Mouse (Mus musculus) CH12.LX (cell line): ENCODE measurements around the gene Creb3l2. TPM values are rescaled to one million over a fixed set of nuclear protein-coding genes. Genes with fewer than 3 reads are reported as not detected.

Experiments
- DNase-seq: peaks from one replicate; pipeline ENCODE4 v3.0.0-alpha.2; 2013; ENCODE audit errors: extremely low read depth
- H3K27ac ChIP-seq: 2 replicates; pipeline ENCODE4 v1.5.1; 2012; ENCODE audit warnings: low read depth, mild to moderate bottlenecking, control low read depth, moderate library complexity; ENCODE audit not compliant: insufficient read depth
- H3K27me3 ChIP-seq: replicated peaks from 2 replicates; pipeline ENCODE3; 2012; ENCODE audit warnings: inconsistent platforms
- H3K36me3 ChIP-seq, 2 experiments: replicated peaks in 1 of 2; 2 replicates each; pipeline versions ENCODE3 to v1.6.1; 2012; ENCODE audit warnings: inconsistent platforms in 1 of 2, low read length in 1 of 2, mild to moderate bottlenecking in 1 of 2, mixed read lengths in 1 of 2, moderate library complexity in 1 of 2; ENCODE audit not compliant: control insufficient read depth in 1 of 2, insufficient read depth in 1 of 2
- H3K4me1 ChIP-seq, 2 experiments: 2 replicates each; pipeline ENCODE4 v1.6.1; 2012; ENCODE audit warnings: inconsistent platforms in 1 of 2, moderate library complexity in 1 of 2; ENCODE audit not compliant: insufficient read depth in 2 of 2, control insufficient read depth in 1 of 2
- H3K4me2 ChIP-seq: 2 replicates; pipeline ENCODE4 v1.6.1; 2012; ENCODE audit warnings: low read depth, mild to moderate bottlenecking, control low read depth; ENCODE audit not compliant: poor library complexity, insufficient read depth, severe bottlenecking
- H3K4me3 ChIP-seq, 3 experiments: fragments of 150-350 bp in 1 of 3; sonication (generic) in 1 of 3; replicated peaks in 1 of 3; 2 replicates each; pipeline versions ENCODE3 to v1.5.1; 2011 to 2012; ENCODE audit warnings: low read depth in 2 of 3, low read length in 2 of 3, mild to moderate bottlenecking in 2 of 3, moderate library complexity in 2 of 3, control low read depth in 1 of 3, improper control_type of control experiment in 1 of 3, inconsistent platforms in 1 of 3, mixed read lengths in 1 of 3; ENCODE audit not compliant: poor library complexity in 1 of 3
- H3K79me2 ChIP-seq: replicated peaks from 2 replicates; pipeline ENCODE4 v1.6.1; 2012; ENCODE audit warnings: mild to moderate bottlenecking, moderate library complexity; ENCODE audit not compliant: control insufficient read depth, poor library complexity, insufficient read depth, severe bottlenecking; ENCODE audit errors: extremely low read depth
- H3K9ac ChIP-seq: 2 replicates; pipeline ENCODE4 v1.6.1; 2012; ENCODE audit warnings: low read depth, mild to moderate bottlenecking, control low read depth, moderate library complexity; ENCODE audit not compliant: insufficient read depth
- H3K9me3 ChIP-seq: replicated peaks from 2 replicates; pipeline ENCODE3; 2012; ENCODE audit warnings: low read length, inconsistent platforms, mixed read lengths
- BHLHE40 ChIP-seq: IDR thresholded peaks from 2 replicates; pipeline ENCODE4 v1.6.1; 2011; ENCODE audit warnings: mild to moderate bottlenecking, low read depth, low read length, improper control_type of control experiment
- CHD1 ChIP-seq: IDR thresholded peaks from 2 replicates; pipeline ENCODE4 v1.6.1; 2012; ENCODE audit warnings: low read depth, low read length, improper control_type of control experiment, inconsistent platforms
- E2F4 ChIP-seq: IDR thresholded peaks from 2 replicates; pipeline ENCODE4 v1.6.1; 2011; ENCODE audit warnings: low read depth, low read length, improper control_type of control experiment; ENCODE audit not compliant: insufficient replicate concordance
- ELF1 ChIP-seq: IDR thresholded peaks from 2 replicates; pipeline ENCODE4 v1.6.1; 2014; ENCODE audit warnings: low read depth, mild to moderate bottlenecking, inconsistent platforms, low read length, improper control_type of control experiment
- ETS1 ChIP-seq: conservative IDR thresholded peaks from 2 replicates; pipeline ENCODE4 v1.6.1; 2012; ENCODE audit warnings: low read depth, mild to moderate bottlenecking, inconsistent platforms, low read length, improper control_type of control experiment, moderate library complexity
- GABPA ChIP-seq: IDR thresholded peaks from 2 replicates; pipeline ENCODE4 v1.6.1; 2012; ENCODE audit warnings: low read depth, low read length, improper control_type of control experiment, inconsistent platforms; ENCODE audit not compliant: insufficient replicate concordance
- HCFC1 ChIP-seq: IDR thresholded peaks from 2 replicates; pipeline ENCODE4 v1.6.1; 2012; ENCODE audit warnings: low read depth, mild to moderate bottlenecking, inconsistent platforms, low read length, improper control_type of control experiment
- IRF4 ChIP-seq: IDR thresholded peaks from 2 replicates; pipeline ENCODE4 v1.6.1; 2014; ENCODE audit warnings: low read depth, mild to moderate bottlenecking, inconsistent platforms, low read length, improper control_type of control experiment
- JUND ChIP-seq: conservative IDR thresholded peaks from 2 replicates; pipeline ENCODE4 v1.6.1; 2011; ENCODE audit warnings: low read depth, low read length, improper control_type of control experiment
- MAX ChIP-seq: IDR thresholded peaks from 2 replicates; pipeline ENCODE4 v1.6.1; 2011; ENCODE audit warnings: low read length, improper control_type of control experiment
- MAZ ChIP-seq: IDR thresholded peaks from 2 replicates; pipeline ENCODE4 v1.6.1; 2012; ENCODE audit warnings: low read depth, mild to moderate bottlenecking, inconsistent platforms, low read length, improper control_type of control experiment, moderate library complexity
- MYC ChIP-seq: IDR thresholded peaks from 2 replicates; pipeline ENCODE4 v1.6.1; 2011; ENCODE audit warnings: low read depth, mild to moderate bottlenecking, improper control_type of control experiment, low read length
- NRF1 ChIP-seq: IDR thresholded peaks from 2 replicates; pipeline ENCODE4 v1.6.1; 2014; ENCODE audit warnings: low read depth, mild to moderate bottlenecking, inconsistent platforms, low read length, improper control_type of control experiment, moderate library complexity
- RCOR1 ChIP-seq: conservative IDR thresholded peaks from 2 replicates; pipeline ENCODE4 v1.6.1; 2012; ENCODE audit warnings: low read depth, mild to moderate bottlenecking, inconsistent platforms, low read length, improper control_type of control experiment
- SIN3A ChIP-seq: IDR thresholded peaks from 2 replicates; pipeline ENCODE4 v1.6.1; 2012; ENCODE audit warnings: low read length, improper control_type of control experiment, inconsistent platforms
- SMC3 ChIP-seq: IDR thresholded peaks from 2 replicates; pipeline ENCODE4 v1.6.1; 2011; ENCODE audit warnings: low read depth, low read length, improper control_type of control experiment
- TCF12 ChIP-seq: IDR thresholded peaks from 2 replicates; pipeline ENCODE4 v1.6.1; 2014; ENCODE audit warnings: low read depth, mild to moderate bottlenecking, inconsistent platforms, low read length, improper control_type of control experiment
- UBTF ChIP-seq: IDR thresholded peaks from 2 replicates; pipeline ENCODE4 v1.6.1; 2012; ENCODE audit warnings: low read depth, mild to moderate bottlenecking, inconsistent platforms, low read length, improper control_type of control experiment, moderate library complexity
- ZC3H11A ChIP-seq: IDR thresholded peaks from 2 replicates; pipeline ENCODE4 v1.6.1; 2012; ENCODE audit warnings: low read depth, mild to moderate bottlenecking, inconsistent platforms, low read length, improper control_type of control experiment
- ZKSCAN1 ChIP-seq: IDR thresholded peaks from 2 replicates; pipeline ENCODE4 v1.6.1; 2012; ENCODE audit warnings: low read depth, inconsistent platforms, low read length, improper control_type of control experiment, borderline replicate concordance
- ZMIZ1 ChIP-seq: IDR thresholded peaks from 2 replicates; pipeline ENCODE4 v1.6.1; 2012; ENCODE audit warnings: low read depth, mild to moderate bottlenecking, inconsistent platforms, low read length, improper control_type of control experiment
- dilution Hi-C: fragments of 300-500 bp; cut with MboI; formaldehyde crosslinking; loops from 2 replicates; pipeline ENCODE4 v1.14.3; 2020; ENCODE audit warnings: low sequenced_read_pairs; ENCODE audit not compliant: extremely low pct_unique_long_range_greater_than_20kb, extremely low pct_ligation_motif_present
- in situ Hi-C: fragments of 300-500 bp; cut with MboI; formaldehyde crosslinking; loops from 3 replicates; pipeline ENCODE4 v1.14.3; 2019; ENCODE audit warnings: low sequenced_read_pairs, low pct_ligation_motif_present, low pct_unique_long_range_greater_than_20kb, mixed read lengths
- polyA plus RNA-seq: library from polyadenylated mRNA; unstranded; fragments of >175 nt; gene quantifications from 2 replicates; pipeline ENCODE4 v1.2.1, GENCODE M21; 2012; ENCODE audit warnings: low read depth; ENCODE audit not compliant: insufficient read length
- total RNA-seq, 2 experiments: library from RNA; depleted of rRNA; stranded (reverse); fragments of 300-350 nt in 1 of 2; fragments of >200 nt in 1 of 2; gene quantifications; 2 replicates each; pipeline ENCODE4 v1.2.3; 2012 to 2014

Creb3l2 gene
- total and polyA plus RNA-seq, 3 experiments, result 1.5 to 8.5 (median 7.0) TPM

DNA sequence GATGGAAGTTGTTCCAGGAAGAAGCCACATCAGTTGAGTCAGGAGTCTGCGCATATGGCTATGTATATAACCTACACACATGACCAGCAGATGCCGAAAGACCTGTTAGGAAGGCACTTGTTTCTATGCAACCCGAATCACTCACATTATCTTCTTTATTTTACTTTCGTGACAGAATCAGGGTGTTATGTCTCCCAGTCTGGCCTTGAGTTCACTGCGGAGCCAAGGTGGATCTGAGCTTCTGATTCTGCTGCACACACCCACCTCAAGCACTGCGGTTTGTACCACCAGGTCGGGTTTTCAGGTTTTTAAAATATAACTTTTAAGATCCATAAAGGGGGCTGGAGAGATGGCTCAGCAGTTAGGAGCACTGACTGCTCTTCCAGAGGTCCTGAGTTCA is 119.3 kb downstream of the Creb3l2 start:
- no peaks in the 10 kb centered on the region for H3K9me3 ChIP-seq
- no peaks in the 10 kb centered on the region for H3K79me2 ChIP-seq
- H3K4me3 ChIP-seq, result no peak overlapping the region
- H3K4me1 ChIP-seq, result peaks cover 7 to 13% of the 10 kb centered on the region in 2 experiments
- in situ Hi-C loops (no loop called here), dilution Hi-C loops (no loop called here)
- H3K4me2 ChIP-seq, result no peak overlapping the region
- TF ChIP-seq ZC3H11A (no peak), ZKSCAN1 (no peak), CHD1 (no peak)
- no peaks in the 10 kb centered on the region for H3K27me3 ChIP-seq
- no peak for DNase-seq
- no peaks in the 10 kb centered on the region for H3K36me3 ChIP-seq
- H3K27ac ChIP-seq, result no peak overlapping the region
- H3K9ac ChIP-seq, result no peak overlapping the region

DNA sequence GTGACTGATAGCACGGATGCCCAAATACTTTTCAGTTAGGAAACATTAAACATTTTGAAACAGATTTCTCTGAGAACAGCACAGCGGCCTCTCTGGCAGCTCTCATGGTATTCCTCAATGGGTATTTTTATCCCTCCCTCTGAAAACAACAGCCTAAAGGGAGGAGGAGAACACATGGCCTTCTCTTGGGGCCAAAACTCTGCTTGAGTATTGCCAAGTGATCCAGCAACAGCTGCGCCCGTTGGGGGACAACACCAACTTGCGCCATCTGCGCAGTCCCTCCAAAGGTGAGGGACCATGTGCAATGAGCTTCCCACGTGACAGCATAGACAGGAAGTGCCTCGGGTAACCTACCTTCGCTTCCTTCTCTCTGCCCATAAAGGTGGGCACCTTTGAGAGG is 119.9 kb downstream of the Creb3l2 start:
- in situ Hi-C loops, result no loop called here
- no peaks in the 10 kb centered on the region for H3K79me2 ChIP-seq
- TF ChIP-seq ETS1 (no peak), MYC (no peak), RCOR1 (no peak), E2F4 (no peak), MAX (no peak), TCF12 (no peak), UBTF (no peak), ZMIZ1 (no peak), SMC3 (no peak), ELF1 (no peak), MAZ (no peak), NRF1 (no peak), BHLHE40 (no peak), JUND (no peak), SIN3A (no peak), IRF4 (no peak), ZC3H11A (no peak), HCFC1 (no peak), GABPA (no peak)

More for the DNA sequence above, 119.9 kb downstream of the Creb3l2 start:
- Histone ChIP-seq H3K36me3 (no peaks in the 10 kb centered on the region), H3K4me1 (peaks cover 7 to 9% of the 10 kb centered on the region in 2 experiments), H3K27ac (no peak overlapping the region), H3K27me3 (no peaks in the 10 kb centered on the region), H3K4me2 (no peak overlapping the region), H3K4me3 (no peak overlapping the region), H3K9ac (no peak overlapping the region), H3K9me3 (no peaks in the 10 kb centered on the region)
- no peak for DNase-seq
- dilution Hi-C loops, result no loop called here
